Mouse (Mus musculus) E14TG2a.4 (cell line): Measurements from ENCODE around the gene Taok3.
"Not testable (repeated sequence)": the region's sequence is repeated elsewhere in the genome, so short reads cannot be mapped to it uniquely, and the experiment has no call there.

Source experiments
- H3K27me3 ChIP-seq: 2 replicates; pipeline ENCODE4 v1.6.1; 2014; ENCODE audit warnings: low read length, control low read depth; ENCODE audit not compliant: insufficient read depth
- H3K36me3 ChIP-seq: 2 replicates; pipeline ENCODE4 v1.6.1; 2014; ENCODE audit warnings: low read length, control low read depth; ENCODE audit not compliant: insufficient read depth
- H3K4me1 ChIP-seq: replicated peaks from 2 replicates; pipeline ENCODE4 v1.6.1; 2014; ENCODE audit warnings: low read depth, low read length, control low read depth
- H3K4me3 ChIP-seq: replicated peaks from 2 replicates; pipeline ENCODE4 v1.5.1; 2014; ENCODE audit warnings: mild to moderate bottlenecking, low read length
- H3K9me3 ChIP-seq: 2 replicates; pipeline ENCODE4 v1.6.1; 2014; ENCODE audit warnings: low read length, control low read depth
- CTCF ChIP-seq: conservative IDR thresholded peaks from 2 replicates; pipeline ENCODE4 v1.5.1; 2014; ENCODE audit warnings: low read length
- NANOG ChIP-seq: IDR thresholded peaks from 2 replicates; pipeline ENCODE4 v1.6.1; 2014; ENCODE audit warnings: borderline replicate concordance, low read length, mixed read lengths
- POU5F1 ChIP-seq: IDR thresholded peaks from 2 replicates; pipeline ENCODE4 v1.6.1; 2014; ENCODE audit warnings: low read length, borderline replicate concordance

Taok3 gene

GRCm38 (mm10) chr5:117290081-117290480 lies 170.2 kb downstream of the Taok3 start:
- Histone ChIP-seq H3K9me3 (no peaks in the 10 kb centered on the region), H3K4me1 (peaks cover 65% of the 10 kb centered on the region), H3K36me3 (peaks cover 11% of the 10 kb centered on the region), H3K4me3 (no peak overlapping the region), H3K27me3 (peaks cover 4% of the 10 kb centered on the region; the same call in 1 of the 2 replicates)
- TF ChIP-seq CTCF (peak; percentile 83), POU5F1 (no peak)

GRCm38 (mm10) chr5:117291312-117291711 lies 171.4 kb downstream of the Taok3 start:
- H3K4me1 ChIP-seq, result peaks cover 55% of the 10 kb centered on the region
- no peak overlapping the region for H3K4me3 ChIP-seq
- TF ChIP-seq CTCF, result peak; percentile 82
- no peak for TF ChIP-seq POU5F1

GRCm38 (mm10) chr5:117292547-117292946 lies 172.6 kb downstream of the Taok3 start:
- Histone ChIP-seq H3K27me3 (peaks cover 4% of the 10 kb centered on the region; the same call in 1 of the 2 replicates), H3K36me3 (no peaks in the 10 kb centered on the region), H3K9me3 (no peaks in the 10 kb centered on the region), H3K4me1 (peaks cover 55% of the 10 kb centered on the region), H3K4me3 (peak overlapping the region; percentile 23; the same call in 1 of the 2 replicates)
- TF ChIP-seq POU5F1 (no peak), CTCF (no peak), NANOG (no peak)

More at GRCm38 (mm10) chr5:117291312-117291711, 171.4 kb downstream of the Taok3 start:
- Histone ChIP-seq H3K9me3 (no peaks in the 10 kb centered on the region), H3K36me3 (no peaks in the 10 kb centered on the region), H3K27me3 (peaks cover 4% of the 10 kb centered on the region; the same call in 1 of the 2 replicates)

- H3K4me3 ChIP-seq, result peak overlapping the region; percentile 49
- H3K4me1 ChIP-seq, result peaks cover 44% of the 10 kb centered on the region
- H3K36me3 ChIP-seq, H3K27me3 ChIP-seq, H3K9me3 ChIP-seq: not testable (repeated sequence)
Measured at GRCm38 (mm10) chr5:117293776-117294175, 173.8 kb downstream of the Taok3 start.

GRCm38 (mm10) chr5:117295011-117295410 lies 175.1 kb downstream of the Taok3 start:
- Histone ChIP-seq H3K4me1 (peaks cover 44% of the 10 kb centered on the region), H3K4me3 (no peak overlapping the region), H3K9me3 (no peaks in the 10 kb centered on the region), H3K27me3 (no peaks in the 10 kb centered on the region), H3K36me3 (no peaks in the 10 kb centered on the region)
- TF ChIP-seq POU5F1 (no peak), CTCF (no peak), NANOG (no peak)

- Histone ChIP-seq H3K27me3 (no peaks in the 10 kb centered on the region), H3K36me3 (no peaks in the 10 kb centered on the region), H3K4me1 (peaks cover 40% of the 10 kb centered on the region), H3K9me3 (no peaks in the 10 kb centered on the region), H3K4me3 (peak overlapping the region; percentile 57; the same call in 1 of the 2 replicates)
- TF ChIP-seq CTCF, result no peak
- TF ChIP-seq POU5F1, result no peak
- TF ChIP-seq NANOG, result no peak
Measured at GRCm38 (mm10) chr5:117302899-117303298, 183.0 kb downstream of the Taok3 start.

- TF ChIP-seq NANOG, result no peak
- TF ChIP-seq CTCF, result no peak
- no peak for TF ChIP-seq POU5F1
- Histone ChIP-seq H3K4me1 (peaks cover 46% of the 10 kb centered on the region), H3K36me3 (no peaks in the 10 kb centered on the region), H3K4me3 (peak overlapping the region; percentile 57), H3K9me3 (no peaks in the 10 kb centered on the region), H3K27me3 (no peaks in the 10 kb centered on the region)
Measured at GRCm38 (mm10) chr5:117303691-117304579, 184.0 kb downstream of the Taok3 start.

- TF ChIP-seq CTCF (peak; percentile 57), POU5F1 (no peak), NANOG (no peak)
- no peaks in the 10 kb centered on the region for H3K27me3 ChIP-seq
Measured at GRCm38 (mm10) chr5:117304947-117305346, 185.0 kb downstream of the Taok3 start.

More at GRCm38 (mm10) chr5:117304947-117305346, 185.0 kb downstream of the Taok3 start:
- Histone ChIP-seq H3K9me3 (no peaks in the 10 kb centered on the region), H3K4me1 (peaks cover 53% of the 10 kb centered on the region), H3K36me3 (no peaks in the 10 kb centered on the region), H3K4me3 (no peak overlapping the region)
